Mouse (Mus musculus) MEL (cell line): Measurements from ENCODE around the gene Spock1.

Experiments used
- CTCF ChIP-seq, 3 experiments: IDR thresholded peaks in 2 of 3; conservative IDR thresholded peaks in 1 of 3; 2 replicates each; pipeline ENCODE4 v1.5.1; 2011 to 2012; ENCODE audit warnings: low read length in 3 of 3, low read depth in 2 of 3, mild to moderate bottlenecking in 2 of 3, improper control_type of control experiment in 1 of 3, inconsistent platforms in 1 of 3, mixed read lengths in 1 of 3, moderate library complexity in 1 of 3; ENCODE audit not compliant: control insufficient read depth in 1 of 3, insufficient read depth in 1 of 3, poor library complexity in 1 of 3, severe bottlenecking in 1 of 3
- EP300 ChIP-seq, 2 experiments: IDR thresholded peaks; 2 replicates each; pipeline ENCODE4 v1.6.1; 2011; ENCODE audit warnings: improper control_type of control experiment in 2 of 2, low read length in 2 of 2, low read depth in 1 of 2, mild to moderate bottlenecking in 1 of 2
- GATA1 ChIP-seq: IDR thresholded peaks from 2 replicates; pipeline ENCODE4 v1.6.1; 2011; ENCODE audit warnings: low read depth, low read length, improper control_type of control experiment
- MAFK ChIP-seq: IDR thresholded peaks from 2 replicates; pipeline ENCODE4 v1.6.1; 2011; ENCODE audit warnings: low read depth, mild to moderate bottlenecking, low read length, improper control_type of control experiment, borderline replicate concordance
- POLR2A ChIP-seq, 2 experiments: IDR thresholded peaks; 2 replicates each; pipeline ENCODE4 v1.6.1; 2011 to 2012; ENCODE audit warnings: low read length in 2 of 2, mild to moderate bottlenecking in 2 of 2, control low read depth in 1 of 2, improper control_type of control experiment in 1 of 2, low read depth in 1 of 2, moderate library complexity in 1 of 2; ENCODE audit not compliant: control insufficient read depth in 1 of 2, insufficient read depth in 1 of 2, poor library complexity in 1 of 2
- RCOR1 ChIP-seq: IDR thresholded peaks from 2 replicates; pipeline ENCODE4 v1.6.1; 2012; ENCODE audit warnings: low read depth, mild to moderate bottlenecking, inconsistent platforms, low read length, improper control_type of control experiment
- ZNF384 ChIP-seq: IDR thresholded peaks from 2 replicates; pipeline ENCODE4 v1.6.1; 2012; ENCODE audit warnings: low read depth, mild to moderate bottlenecking, inconsistent platforms, low read length, improper control_type of control experiment

DNA sequence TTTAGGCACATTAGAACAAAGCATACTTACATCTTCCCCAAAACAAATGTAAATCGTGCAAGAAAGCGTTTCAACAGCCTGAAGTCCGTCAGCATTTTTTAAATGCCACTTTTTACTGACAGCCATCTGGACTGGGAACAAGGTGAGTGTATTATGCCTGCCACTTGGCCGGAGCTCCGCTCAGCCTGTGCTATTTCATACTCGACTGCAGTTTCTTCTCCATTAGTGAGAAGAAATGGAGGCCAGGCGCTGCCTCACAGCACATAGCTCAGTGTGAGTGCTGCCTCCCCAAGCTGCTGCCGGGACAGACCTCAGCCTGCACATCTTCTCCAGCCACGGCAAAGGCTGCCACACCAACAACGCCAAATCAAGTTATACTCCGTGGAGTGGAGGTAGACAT, 91.9 kb downstream of the Spock1 start:
- TF ChIP-seq POLR2A (IDR thresholded peaks at IDR 0.05; ENCODE audit: control insufficient read depth in 1 of 2, insufficient read depth in 1 of 2, low read depth in 1 of 2, low read length in 2 of 2, poor library complexity in 1 of 2), result no peak
- no peak for TF ChIP-seq GATA1
- no peak for TF ChIP-seq EP300 (IDR thresholded peaks at IDR 0.05; ENCODE audit: low read depth in 1 of 2, low read length in 2 of 2)
- TF ChIP-seq CTCF (IDR thresholded peaks at IDR 0.05 in 2 of 3, conservative IDR thresholded peaks at IDR 0.05 in 1 of 3; ENCODE audit: control insufficient read depth in 1 of 3, insufficient read depth in 1 of 3, low read depth in 2 of 3, low read length in 3 of 3, poor library complexity in 1 of 3, severe bottlenecking in 1 of 3), result no peak
- TF ChIP-seq ZNF384, result no peak
- no peak for TF ChIP-seq MAFK
- no peak for TF ChIP-seq RCOR1
